Mouse (Mus musculus) heart, postnatal 0 days (tissue): ENCODE results near the gene Bmpr1a.

Source experiments
- CTCF ChIP-seq: IDR thresholded peaks from 2 replicates; pipeline ENCODE4 v1.5.1; 2016; ENCODE audit warnings: antibody characterized with exemption, control low read depth, low read depth
- EP300 ChIP-seq: IDR thresholded peaks from 2 replicates; pipeline ENCODE4 v1.6.1; 2016; ENCODE audit warnings: antibody characterized with exemption, low read depth

- TF ChIP-seq EP300: no peak
- peak; percentile 69 for TF ChIP-seq CTCF
These were observed 140.3 kb downstream of the Bmpr1a start for GRCm38 (mm10) chr14:34362726-34363445.
